Mouse (Mus musculus) retina, embryonic 14.5 days (tissue): ENCODE measurements around the gene Pea15a.
A peak's percentile ranks its signal among the peaks of the same experiment; 100 is the strongest.
"Not testable (repeated sequence)": the region's sequence is repeated elsewhere in the genome, so short reads cannot be mapped to it uniquely, and the experiment has no call there.

Experiments used
- DNase-seq: peaks from one replicate; pipeline ENCODE4 v3.0.0-alpha.2; 2015; ENCODE audit warnings: low spot score

Gene Pea15a

DNA sequence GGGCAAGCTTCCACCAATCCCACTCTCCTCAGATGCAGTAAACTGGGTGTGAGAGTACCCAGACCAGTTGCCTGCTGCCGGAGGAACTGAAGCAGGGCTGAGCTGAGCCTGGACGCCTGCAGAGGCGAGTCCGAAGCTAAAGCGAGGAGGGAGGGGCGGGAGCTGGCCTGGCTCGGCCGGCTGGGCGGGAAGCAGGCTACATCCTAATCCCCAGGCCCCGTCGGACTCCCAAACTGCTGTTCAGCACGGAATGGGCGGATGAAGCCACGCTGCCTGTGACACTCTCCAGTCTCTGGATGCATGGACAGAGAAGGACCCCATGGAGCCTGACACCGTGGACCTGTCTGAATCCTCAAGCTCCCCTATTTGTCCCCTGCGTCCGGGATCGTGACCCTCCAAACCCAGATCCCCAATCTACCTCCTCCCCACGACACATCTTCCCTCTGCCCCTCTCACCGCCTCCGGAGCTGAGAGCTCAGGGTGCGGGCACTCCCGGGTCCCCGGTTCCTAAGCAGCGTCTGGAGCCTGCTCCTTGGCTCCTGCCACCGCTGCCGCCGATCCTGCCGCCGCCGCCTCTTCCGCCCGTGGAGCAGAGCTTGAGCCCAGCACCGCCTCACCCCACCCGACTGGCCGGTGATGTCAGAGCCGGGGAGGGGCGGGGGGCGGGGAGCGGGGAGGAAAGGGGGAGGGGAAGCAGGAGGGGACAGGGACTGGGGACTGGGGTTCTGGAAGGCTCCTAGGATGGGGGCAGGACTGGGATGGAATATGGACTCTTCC is at the start of gene Pea15a:
Pea15a (minus strand) TSS at position 664 of the 777 bp plus-strand sequence.
- DNase-seq: peak; percentile 79

DNA sequence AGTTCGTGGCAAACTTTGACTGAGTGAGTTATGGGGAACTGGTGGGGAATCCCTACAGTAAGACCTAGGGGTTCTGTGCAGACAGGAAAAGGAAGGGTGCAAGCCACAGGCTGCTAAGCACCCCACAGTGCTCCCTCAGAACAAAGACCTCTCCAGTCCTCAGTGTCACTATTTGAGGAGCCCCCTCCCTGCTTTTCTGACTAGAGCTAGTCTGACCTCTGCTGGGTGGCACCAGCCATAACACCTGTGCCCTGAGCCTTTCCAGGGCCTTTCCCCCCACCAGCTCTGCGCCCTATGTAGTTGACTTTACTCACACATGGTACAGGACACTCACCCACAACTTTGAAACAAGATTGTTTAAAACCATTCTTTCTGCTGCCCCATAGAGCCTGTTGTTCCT is 41.1 kb upstream of the Pea15a start:
- peak; percentile 77 for DNase-seq

DNA sequence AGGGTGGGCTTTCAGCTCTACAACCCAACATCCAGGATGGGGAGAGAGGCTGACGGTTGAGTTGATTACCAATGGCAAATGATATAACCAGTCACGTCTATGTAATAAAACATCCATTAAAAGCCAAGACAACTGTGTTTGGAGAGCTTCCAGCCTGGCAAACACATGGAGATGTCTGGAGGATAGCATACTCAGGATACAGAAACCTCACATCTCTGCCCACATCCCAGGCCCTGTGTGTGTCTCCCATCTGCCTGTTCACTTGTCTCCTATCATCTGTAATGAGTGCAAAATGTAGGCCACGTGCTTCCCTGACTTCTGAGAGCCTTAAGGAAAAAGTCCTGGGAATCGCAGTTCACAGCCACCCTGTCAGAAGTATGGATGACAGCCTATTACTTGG is 40.6 kb upstream of the Pea15a start:
- DNase-seq: no peak

DNA sequence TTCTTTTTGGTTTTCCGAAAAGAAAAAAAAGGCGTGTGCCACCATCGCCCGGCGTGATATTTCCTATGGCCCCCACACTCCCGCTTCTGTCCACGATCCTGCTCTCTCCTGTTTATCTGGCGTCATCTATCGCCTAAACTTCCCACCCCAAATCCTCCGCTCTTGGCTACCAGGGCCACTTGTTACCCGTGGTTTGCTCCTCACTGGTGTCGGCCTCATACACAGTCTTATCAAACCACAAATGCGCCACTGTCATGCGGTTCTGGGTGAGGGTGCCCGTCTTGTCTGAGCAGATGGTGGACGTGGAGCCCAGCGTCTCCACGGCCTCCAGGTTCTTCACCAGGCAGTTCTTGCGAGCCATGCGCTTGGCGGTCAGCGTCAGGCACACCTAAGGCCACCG is 38.0 kb upstream of the Pea15a start:
- DNase-seq: not testable (repeated sequence)

DNA sequence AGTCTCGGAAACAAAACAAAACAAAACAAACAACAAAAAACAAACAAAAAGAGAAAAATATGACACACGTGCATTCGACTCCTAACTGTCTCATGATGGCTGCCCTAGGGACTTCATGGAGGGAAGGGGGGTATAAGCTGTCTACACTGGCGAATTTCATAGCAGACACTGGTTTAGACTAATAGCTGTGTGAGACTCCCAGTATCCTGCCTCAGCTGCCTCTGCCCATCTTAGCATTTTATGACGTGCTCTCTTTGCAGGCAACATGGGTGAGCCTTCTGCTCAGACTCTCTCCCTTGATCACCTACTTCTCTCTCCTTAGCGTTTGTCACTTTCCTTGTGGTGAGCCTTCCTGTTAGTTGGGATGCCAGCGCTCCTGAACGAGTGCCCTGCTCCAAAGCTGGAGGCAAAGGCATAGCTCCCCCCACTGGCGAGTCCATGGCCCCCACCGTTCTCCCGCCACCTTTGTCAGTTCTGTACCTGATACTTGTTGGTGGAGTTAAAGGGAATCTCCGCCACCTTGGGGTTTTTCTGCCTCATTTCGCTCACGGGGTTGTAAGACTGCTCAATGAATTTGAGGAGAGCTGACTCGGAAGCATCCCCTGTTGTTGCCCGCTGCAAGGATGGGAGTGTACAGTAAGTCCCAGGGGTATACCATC is 37.1 kb upstream of the Pea15a start:
- no peak for DNase-seq

DNA sequence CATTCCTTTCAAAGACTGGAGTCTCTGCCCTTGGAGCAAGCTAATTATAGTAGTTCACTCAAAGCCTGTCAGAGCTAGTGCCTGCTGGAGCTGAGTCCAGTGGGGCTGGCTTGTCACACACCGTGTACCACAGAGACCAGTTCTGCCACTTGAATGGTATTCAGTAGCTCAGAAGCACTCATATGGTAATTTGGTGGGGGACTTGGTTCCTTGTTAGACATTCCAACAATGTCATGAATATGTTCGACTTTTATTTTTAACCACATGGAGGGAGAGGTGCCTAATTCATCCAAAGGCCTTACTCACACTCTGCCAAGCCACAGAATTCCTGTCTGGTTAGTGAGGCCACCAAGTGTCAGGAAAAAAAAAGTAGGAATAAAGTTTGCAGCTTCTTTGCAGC is 35.8 kb upstream of the Pea15a start:
- no peak for DNase-seq

DNA sequence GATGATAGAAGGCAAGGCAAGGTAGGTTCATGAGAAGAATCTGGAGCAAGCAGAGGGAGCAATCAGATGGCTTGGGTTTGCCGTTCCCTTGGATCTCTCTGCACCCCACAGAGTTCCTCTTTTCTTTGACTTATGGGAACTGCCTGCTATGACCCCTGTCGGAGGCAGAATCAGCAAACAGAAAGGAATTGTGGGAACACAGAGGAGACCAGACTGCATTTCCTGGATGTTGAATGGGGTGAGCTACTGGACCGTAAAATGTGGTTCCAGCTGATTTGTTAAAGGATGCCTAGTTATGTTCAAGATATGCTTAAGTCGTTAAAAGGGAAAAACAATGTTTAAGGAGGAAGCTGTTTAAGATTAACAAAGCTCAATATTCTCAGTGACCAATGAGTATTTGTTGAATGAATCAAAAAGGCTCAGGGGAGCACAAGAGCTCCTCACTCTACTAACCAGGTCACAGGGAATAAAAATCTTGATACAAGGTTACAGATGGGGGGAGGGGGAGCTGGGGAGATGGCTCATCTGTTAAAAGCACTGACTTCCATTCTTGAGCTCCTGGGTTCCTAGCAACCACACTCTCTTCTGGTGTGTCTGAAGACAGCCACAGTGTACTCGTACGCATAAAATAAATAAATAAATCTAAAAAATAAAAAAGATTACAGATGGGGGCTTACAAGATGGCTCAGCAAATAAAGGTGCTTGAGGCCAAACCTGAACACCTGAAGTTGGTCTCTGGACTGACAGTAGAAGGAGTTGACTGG is 34.5 kb upstream of the Pea15a start:
- DNase-seq: peak; percentile 40

- no peak for DNase-seq
Observed at GRCm38 (mm10) chr1:172229215-172229614, 22.6 kb upstream of the Pea15a start.

- no peak for DNase-seq
Observed at GRCm38 (mm10) chr1:172228209-172228608, 21.6 kb upstream of the Pea15a start.

GRCm38 (mm10) chr1:172221297-172222063 is 14.9 kb upstream of the Pea15a start:
- no peak for DNase-seq

DNA sequence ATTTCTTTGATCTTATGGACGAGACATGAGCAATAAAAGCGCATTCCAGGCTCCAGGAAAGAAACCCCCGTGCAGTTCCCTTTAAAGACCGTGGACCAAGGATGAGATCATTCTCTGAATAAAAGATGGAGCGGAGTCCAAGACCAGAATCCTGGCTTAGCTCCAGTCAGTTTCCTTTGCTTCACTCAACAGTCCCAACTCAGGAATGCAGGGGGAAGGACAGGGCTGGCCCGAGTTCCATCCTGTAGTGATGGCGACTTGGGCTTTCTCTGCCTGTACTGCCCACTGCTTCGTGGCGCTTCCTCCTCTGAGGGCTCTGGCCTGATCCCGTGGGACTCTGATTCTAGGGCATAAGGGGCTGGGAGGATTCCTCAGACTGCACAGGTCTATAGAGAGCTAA is 13.8 kb upstream of the Pea15a start:
- no peak for DNase-seq

GRCm38 (mm10) chr1:172219451-172220406 is 13.1 kb upstream of the Pea15a start, which contains the start of gene Casq1:
Gene Casq1, minus strand, starts transcription at chr1:172219868.
- DNase-seq: no peak

DNA sequence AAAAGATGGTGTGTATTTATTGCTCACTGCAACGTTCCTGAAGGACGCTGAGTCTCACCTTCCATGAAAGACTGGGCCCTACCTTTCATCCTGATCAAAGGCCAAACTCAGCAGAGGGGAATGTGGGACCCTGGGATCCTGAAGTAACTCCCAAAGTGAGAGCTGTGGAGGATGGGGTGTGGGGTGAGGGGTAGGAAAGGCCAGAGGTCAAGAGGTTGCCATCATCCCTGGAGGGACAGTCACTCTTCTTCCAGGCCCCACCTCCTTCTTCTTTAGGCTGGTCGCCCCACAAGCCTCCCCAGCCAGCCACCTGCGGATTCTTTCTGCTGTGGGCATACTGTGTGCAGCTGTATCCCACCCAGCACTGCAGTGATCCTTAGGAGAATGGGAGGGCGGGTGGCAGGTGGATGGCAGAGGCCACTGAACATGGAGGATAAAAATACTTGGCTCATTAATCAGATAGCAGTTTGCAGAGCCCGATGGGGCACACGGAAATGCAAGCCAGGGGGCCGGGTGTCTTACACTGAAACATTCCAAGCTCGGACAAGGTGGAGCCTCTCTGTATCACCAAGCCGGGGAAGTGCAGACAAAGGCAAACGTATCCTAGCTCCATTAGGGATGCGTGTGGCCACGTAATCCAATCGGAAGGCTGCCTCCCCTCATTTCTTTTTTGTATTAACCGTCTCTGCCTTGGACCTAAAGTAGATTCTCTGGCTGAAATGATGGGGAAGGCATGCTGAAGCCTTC is 11.7 kb upstream of the Pea15a start:
- no peak for DNase-seq

DNA sequence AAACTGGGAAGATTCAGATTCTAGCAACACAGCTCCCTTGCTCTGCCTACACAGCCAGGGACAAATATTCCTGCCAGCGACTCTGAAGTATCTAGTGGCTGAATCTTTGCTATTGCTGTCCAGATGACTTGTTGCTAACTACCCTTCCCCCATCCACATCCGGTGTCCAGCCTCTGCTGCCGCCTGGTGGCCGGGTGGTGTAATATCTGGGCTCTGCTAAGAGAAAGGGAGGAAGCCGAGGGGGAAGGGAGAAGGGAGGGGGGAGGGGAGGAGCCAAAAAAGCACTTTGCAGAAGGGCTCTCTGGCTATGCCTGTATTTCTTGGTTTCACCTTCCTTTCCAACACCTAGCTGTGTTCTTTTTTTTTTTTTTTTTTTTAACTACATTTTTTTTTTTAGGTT is 10.5 kb upstream of the Pea15a start:
- DNase-seq: peak; percentile 95

DNA sequence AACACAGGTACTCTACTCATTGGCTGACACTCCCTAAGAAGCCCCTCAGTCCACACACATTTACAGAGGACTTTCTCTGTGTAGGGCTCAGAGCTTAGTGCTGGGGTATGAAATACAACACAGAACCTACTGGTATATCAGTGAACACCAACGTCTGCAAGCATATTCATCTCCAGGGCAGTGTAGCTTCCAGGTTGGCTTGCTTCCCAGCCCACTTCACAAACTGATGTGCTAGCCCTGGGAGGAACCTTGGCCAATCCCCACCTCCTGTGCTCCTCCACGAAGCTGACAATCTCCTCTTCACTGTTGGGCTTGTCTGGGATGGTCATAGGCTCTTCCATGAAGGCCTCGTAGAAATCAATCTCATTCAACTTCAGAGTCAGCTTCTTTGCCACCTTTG is 8.1 kb upstream of the Pea15a start:
- DNase-seq: no peak

DNA sequence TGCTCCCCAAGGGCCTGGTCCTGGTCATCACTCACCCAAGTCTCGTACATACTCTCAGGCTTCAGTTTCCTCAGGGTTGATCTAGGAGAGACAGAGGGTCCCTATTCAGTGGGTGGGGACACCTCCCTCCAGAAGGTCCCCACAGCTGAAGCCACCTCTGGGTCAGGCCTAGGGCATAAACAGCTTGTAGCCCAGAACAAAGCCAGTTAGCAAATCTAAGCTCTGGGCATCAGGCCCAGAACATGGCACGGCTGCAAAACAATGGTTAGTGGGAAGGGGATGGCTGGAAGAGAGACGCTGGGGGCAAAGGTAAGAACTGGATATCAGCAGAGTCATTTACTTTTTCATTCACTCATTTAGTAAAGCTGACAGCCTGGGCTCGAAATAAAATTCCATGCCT is 7.2 kb upstream of the Pea15a start:
- no peak for DNase-seq

DNA sequence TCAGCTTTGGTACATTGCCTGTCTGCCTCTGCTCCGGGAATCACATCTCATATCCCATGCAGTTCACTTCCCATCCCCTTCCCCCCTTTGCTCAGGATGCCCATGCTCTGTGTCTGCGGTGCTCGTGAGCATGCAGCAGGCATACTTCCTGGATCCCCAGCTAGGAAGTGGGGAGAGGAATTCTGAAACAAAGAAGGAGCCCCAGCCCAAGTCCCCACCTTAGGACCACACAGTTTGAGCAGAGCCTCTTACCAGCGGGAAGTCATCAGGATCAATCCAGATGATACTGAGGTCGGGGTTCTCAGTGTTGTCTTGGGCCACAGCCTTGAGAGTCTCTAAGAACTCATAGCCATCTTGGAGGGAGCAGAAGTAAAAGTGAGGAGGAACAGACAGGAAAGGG is 6.2 kb upstream of the Pea15a start:
- no peak for DNase-seq

DNA sequence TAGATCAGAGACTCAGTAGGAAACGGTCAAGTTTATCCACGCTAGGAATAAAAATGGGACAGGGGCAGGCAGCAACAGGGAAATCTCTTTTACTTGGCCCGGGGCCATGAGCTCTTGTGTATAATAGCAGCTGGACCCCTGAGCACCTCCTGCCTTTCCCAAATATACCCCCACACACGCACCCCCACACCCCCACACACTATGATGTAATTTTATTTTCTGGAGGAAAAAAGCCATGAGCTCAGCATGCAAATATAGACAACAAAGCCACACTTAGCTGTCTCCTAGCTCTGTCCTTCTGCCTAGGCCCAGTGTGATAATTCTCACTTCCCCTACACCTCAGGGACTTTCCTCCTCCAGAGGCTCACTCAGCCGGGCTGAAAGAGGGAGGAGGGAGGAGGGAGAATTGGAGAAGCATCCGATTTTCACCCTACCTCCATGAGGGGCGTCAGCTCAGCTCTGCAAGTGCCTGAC is 544 bp upstream of the Pea15a start:
- no peak for DNase-seq

GRCm38 (mm10) chr1:172205741-172206087 is 890 bp downstream of the Pea15a start:
- DNase-seq: no peak
